Mouse (Mus musculus): Measurements from ENCODE around the gene Utp4.

Gene Utp4

GRCm38 (mm10) chr8:106962322-106962721 is 68.9 kb downstream of the Utp4 start:
- Histone ChIP-seq H3K27me3 (ENCODE audit: insufficient read depth, low read length) (no peaks in the 10 kb centered on the region), H3K4me1 (replicated peaks; ENCODE audit: low read depth, low read length) (peaks cover 83% of the 10 kb centered on the region), H3K4me3 (replicated peaks; ENCODE audit: low read length) (no peak overlapping the region), H3K36me3 (ENCODE audit: insufficient read depth, low read length) (peaks cover 7% of the 10 kb centered on the region), H3K9me3 (ENCODE audit: low read length) (no peaks in the 10 kb centered on the region)
- TF ChIP-seq NANOG (IDR thresholded peaks at IDR 0.05; ENCODE audit: borderline replicate concordance, low read length) (no peak), CTCF (conservative IDR thresholded peaks at IDR 0.05; ENCODE audit: low read length) (no peak), POU5F1 (IDR thresholded peaks at IDR 0.05; ENCODE audit: borderline replicate concordance, low read length) (no peak)

GRCm38 (mm10) chr8:106963365-106963764 is 69.9 kb downstream of the Utp4 start:
- H3K4me3 ChIP-seq (replicated peaks; ENCODE audit: low read length), result peak overlapping the region; percentile 39
- H3K27me3 ChIP-seq (ENCODE audit: insufficient read depth, low read length), result no peaks in the 10 kb centered on the region
- peaks cover 86% of the 10 kb centered on the region for H3K4me1 ChIP-seq (replicated peaks; ENCODE audit: low read depth, low read length)
- H3K36me3 ChIP-seq (ENCODE audit: insufficient read depth, low read length), result peaks cover 6% of the 10 kb centered on the region; the same call in 1 of the 2 replicates
- no peaks in the 10 kb centered on the region for H3K9me3 ChIP-seq (ENCODE audit: low read length)
- TF ChIP-seq CTCF (conservative IDR thresholded peaks at IDR 0.05; ENCODE audit: low read length) (no peak), NANOG (IDR thresholded peaks at IDR 0.05; ENCODE audit: borderline replicate concordance, low read length) (peak; percentile 60), POU5F1 (IDR thresholded peaks at IDR 0.05; ENCODE audit: borderline replicate concordance, low read length) (no peak)

GRCm38 (mm10) chr8:106964573-106964972 is 71.1 kb downstream of the Utp4 start:
- H3K36me3 ChIP-seq (ENCODE audit: insufficient read depth, low read length), result peaks cover 8% of the 10 kb centered on the region; the same call in 1 of the 2 replicates
- no peaks in the 10 kb centered on the region for H3K27me3 ChIP-seq (ENCODE audit: insufficient read depth, low read length)
- H3K4me3 ChIP-seq (replicated peaks; ENCODE audit: low read length), result no peak overlapping the region
- H3K9me3 ChIP-seq (ENCODE audit: low read length), result no peaks in the 10 kb centered on the region
- TF ChIP-seq NANOG (IDR thresholded peaks at IDR 0.05; ENCODE audit: borderline replicate concordance, low read length) (peak; percentile 36; the same call in 1 of the 2 replicates), CTCF (conservative IDR thresholded peaks at IDR 0.05; ENCODE audit: low read length) (no peak)
- peaks cover 81% of the 10 kb centered on the region for H3K4me1 ChIP-seq (replicated peaks; ENCODE audit: low read depth, low read length)

- Histone ChIP-seq H3K4me1 (replicated peaks; ENCODE audit: low read depth, low read length) (peaks cover 88% of the 10 kb centered on the region), H3K27me3 (ENCODE audit: insufficient read depth, low read length) (no peaks in the 10 kb centered on the region), H3K36me3 (ENCODE audit: insufficient read depth, low read length) (peaks cover 8% of the 10 kb centered on the region; the same call in 1 of the 2 replicates), H3K4me3 (replicated peaks; ENCODE audit: low read length) (no peak overlapping the region), H3K9me3 (ENCODE audit: low read length) (no peaks in the 10 kb centered on the region)
- TF ChIP-seq POU5F1 (IDR thresholded peaks at IDR 0.05; ENCODE audit: borderline replicate concordance, low read length) (no peak), CTCF (conservative IDR thresholded peaks at IDR 0.05; ENCODE audit: low read length) (no peak), NANOG (IDR thresholded peaks at IDR 0.05; ENCODE audit: borderline replicate concordance, low read length) (no peak)
These were observed 76.5 kb downstream of the Utp4 start for GRCm38 (mm10) chr8:106969964-106970363.

- TF ChIP-seq POU5F1 (IDR thresholded peaks at IDR 0.05; ENCODE audit: borderline replicate concordance, low read length) (no peak), NANOG (IDR thresholded peaks at IDR 0.05; ENCODE audit: borderline replicate concordance, low read length) (no peak), CTCF (conservative IDR thresholded peaks at IDR 0.05; ENCODE audit: low read length) (no peak)
- H3K36me3 ChIP-seq (ENCODE audit: insufficient read depth, low read length), result peaks cover 13% of the 10 kb centered on the region
- no peaks in the 10 kb centered on the region for H3K27me3 ChIP-seq (ENCODE audit: insufficient read depth, low read length)
- no peak overlapping the region for H3K4me3 ChIP-seq (replicated peaks; ENCODE audit: low read length)
- H3K9me3 ChIP-seq (ENCODE audit: low read length), result no peaks in the 10 kb centered on the region
- peaks cover 91% of the 10 kb centered on the region for H3K4me1 ChIP-seq (replicated peaks; ENCODE audit: low read depth, low read length)
These were observed 78.5 kb downstream of the Utp4 start for GRCm38 (mm10) chr8:106971916-106972315.

Data from E14TG2a.4 (cell line).